Mouse (Mus musculus) thymus, adult 2 months (tissue): ENCODE data around the gene Stx6. TPM values are rescaled to one million over a fixed set of nuclear protein-coding genes. Genes with fewer than 3 reads are reported as not detected.
A peak's percentile ranks its signal among the peaks of the same experiment; 100 is the strongest.

Source experiments
- DNase-seq: peaks from one replicate; pipeline ENCODE4 v3.0.0; 2021
- H3K27ac ChIP-seq: fragments of 200-500 bp; 2 replicates; pipeline ENCODE4 v1.5.1; 2012; ENCODE audit warnings: low read length, control low read depth; ENCODE audit not compliant: control insufficient read depth, insufficient read depth
- H3K27me3 ChIP-seq: fragments of 200-500 bp; 2 replicates; pipeline ENCODE4 v1.6.1; 2012; ENCODE audit warnings: mild to moderate bottlenecking, low read length, moderate library complexity, mixed read lengths; ENCODE audit not compliant: control insufficient read depth, insufficient read depth
- H3K36me3 ChIP-seq: fragments of 200-500 bp; 2 replicates; pipeline ENCODE4 v1.6.1; 2012; ENCODE audit warnings: mild to moderate bottlenecking, low read length, moderate library complexity; ENCODE audit not compliant: control insufficient read depth, insufficient read depth
- H3K4me1 ChIP-seq: fragments of 200-500 bp; replicated peaks from 2 replicates; pipeline ENCODE4 v1.6.1; 2012; ENCODE audit warnings: low read length; ENCODE audit not compliant: control insufficient read depth, insufficient read depth
- H3K4me3 ChIP-seq: fragments of 200-500 bp; 2 replicates; pipeline ENCODE4 v1.5.1; 2012; ENCODE audit warnings: mild to moderate bottlenecking, low read length, control low read depth, moderate library complexity; ENCODE audit not compliant: control insufficient read depth, insufficient read depth
- CTCF ChIP-seq: fragments of 200-500 bp; IDR thresholded peaks from 2 replicates; pipeline ENCODE4 v1.5.1; 2012; ENCODE audit warnings: mild to moderate bottlenecking, control low read depth, low read length, moderate library complexity, borderline replicate concordance; ENCODE audit not compliant: control insufficient read depth, poor library complexity, insufficient read depth; ENCODE audit errors: extremely low read depth
- POLR2A ChIP-seq: fragments of 200-500 bp; IDR thresholded peaks from 2 replicates; pipeline ENCODE4 v1.6.1; 2012; ENCODE audit warnings: mild to moderate bottlenecking, low read length, control low read depth, moderate library complexity; ENCODE audit not compliant: control insufficient read depth, poor library complexity, insufficient read depth; ENCODE audit errors: extremely low read depth
- WGBS: fragments of 180-500 bp; shearing (Covaris S2); methylation state at CpG from one replicate; pipeline ENCODE4 v1.1.7; 2018; 5-methylcytosine and 5-hydroxymethylcytosine counted together
- polyA plus RNA-seq: library from polyadenylated mRNA; depleted of rRNA; stranded (reverse); fragments of >200 nt; gene quantifications from 2 replicates; pipeline ENCODE4 v1.2.3, GENCODE M21; 2012

Stx6 gene
- polyA plus RNA-seq, 1 experiment = 232 TPM

- no peak for DNase-seq
- H3K27me3 ChIP-seq = no peaks in the 10 kb centered on the region
- H3K27ac ChIP-seq = no peak overlapping the region
- WGBS = 95% methylated on average over 12 of the region's 12 CpGs
- H3K36me3 ChIP-seq = no peaks in the 10 kb centered on the region
- no peak overlapping the region for H3K4me3 ChIP-seq
- TF ChIP-seq POLR2A (no peak), CTCF (no peak)
- H3K4me1 ChIP-seq = peaks cover 21% of the 10 kb centered on the region
Observed at GRCm38 (mm10) chr1:155232385-155232784, 73.9 kb downstream of the Stx6 start.

- no peak for TF ChIP-seq CTCF
- TF ChIP-seq POLR2A = no peak
- H3K36me3 ChIP-seq = no peaks in the 10 kb centered on the region
- no peak for DNase-seq
- H3K4me3 ChIP-seq = no peak overlapping the region
- H3K4me1 ChIP-seq = peaks cover 17% of the 10 kb centered on the region
- WGBS = 77% methylated on average over 6 of the region's 6 CpGs
- H3K27me3 ChIP-seq = no peaks in the 10 kb centered on the region
- H3K27ac ChIP-seq = no peak overlapping the region
Observed at GRCm38 (mm10) chr1:155232786-155233185, 74.3 kb downstream of the Stx6 start.

- 53% methylated on average over 9 of the region's 9 CpGs for WGBS
- no peaks in the 10 kb centered on the region for H3K27me3 ChIP-seq
- DNase-seq = no peak
- TF ChIP-seq CTCF (no peak), POLR2A (no peak)
- peak overlapping the region; percentile 34; the same call in 1 of the 2 replicates for H3K27ac ChIP-seq
- no peak overlapping the region for H3K4me3 ChIP-seq
- H3K4me1 ChIP-seq = peaks cover 17% of the 10 kb centered on the region
- H3K36me3 ChIP-seq = no peaks in the 10 kb centered on the region
Observed at GRCm38 (mm10) chr1:155233378-155233777, 74.9 kb downstream of the Stx6 start.

- H3K4me3 ChIP-seq = no peak overlapping the region
- peaks cover 17% of the 10 kb centered on the region for H3K4me1 ChIP-seq
- no peaks in the 10 kb centered on the region for H3K27me3 ChIP-seq
- TF ChIP-seq CTCF (no peak), POLR2A (no peak)
- peak; percentile 55 for DNase-seq
- 7% methylated on average over 14 of the region's 14 CpGs for WGBS
- H3K36me3 ChIP-seq = no peaks in the 10 kb centered on the region
- H3K27ac ChIP-seq = peak overlapping the region; percentile 34
Observed at GRCm38 (mm10) chr1:155233931-155234607, 75.6 kb downstream of the Stx6 start.

- no peaks in the 10 kb centered on the region for H3K36me3 ChIP-seq
- no peak for DNase-seq
- H3K27ac ChIP-seq = no peak overlapping the region
- H3K4me1 ChIP-seq = peaks cover 17% of the 10 kb centered on the region
- no peak overlapping the region for H3K4me3 ChIP-seq
- 85% methylated on average over 2 of the region's 2 CpGs for WGBS
- H3K27me3 ChIP-seq = no peaks in the 10 kb centered on the region
- TF ChIP-seq CTCF (no peak), POLR2A (no peak)
Observed at GRCm38 (mm10) chr1:155235641-155236040, 77.1 kb downstream of the Stx6 start.

GRCm38 (mm10) chr1:155236306-155237024, 78.0 kb downstream of the Stx6 start:
- peaks cover 17% of the 10 kb centered on the region for H3K4me1 ChIP-seq

GRCm38 (mm10) chr1:155237390-155237789, 78.9 kb downstream of the Stx6 start:
- H3K4me3 ChIP-seq = no peak overlapping the region
- DNase-seq = no peak
- WGBS = 82% methylated on average over 11 of the region's 11 CpGs
- H3K36me3 ChIP-seq = no peaks in the 10 kb centered on the region
- TF ChIP-seq POLR2A = no peak
- TF ChIP-seq CTCF = no peak
- no peaks in the 10 kb centered on the region for H3K27me3 ChIP-seq
- no peak overlapping the region for H3K27ac ChIP-seq
- peaks cover 17% of the 10 kb centered on the region for H3K4me1 ChIP-seq

More at GRCm38 (mm10) chr1:155236306-155237024, 78.0 kb downstream of the Stx6 start:
- H3K36me3 ChIP-seq = no peaks in the 10 kb centered on the region
- WGBS = 87% methylated on average over 13 of the region's 13 CpGs
- TF ChIP-seq POLR2A = no peak
- TF ChIP-seq CTCF = no peak
- no peak overlapping the region for H3K27ac ChIP-seq
- DNase-seq = no peak
- no peaks in the 10 kb centered on the region for H3K27me3 ChIP-seq
- H3K4me3 ChIP-seq = no peak overlapping the region
